Mouse (Mus musculus) forebrain, embryonic 11.5 days (tissue): ENCODE data around the gene Wdr1. TPM values are rescaled to one million over a fixed set of nuclear protein-coding genes. Genes with fewer than 3 reads are reported as not detected.

ENCODE experiments used
- ATAC-seq: fragments of 200-750 bp; cut with Nextera tagmentation; replicated peaks from 2 replicates; pipeline ENCODE4 v1.8.0; 2017; ENCODE audit warnings: moderate TSS enrichment; ENCODE audit not compliant: low FRiP score
- DNase-seq: peaks from one replicate; pipeline ENCODE4 v3.0.0-alpha.2; 2017; ENCODE audit warnings: low spot score
- H3K27ac ChIP-seq: fragments of 300-500 bp; sonication (generic); 2 replicates; pipeline ENCODE4 v1.5.1; 2014; ENCODE audit warnings: low read depth, low read length
- H3K27me3 ChIP-seq: fragments of 300-500 bp; sonication (generic); 2 replicates; pipeline ENCODE4 v1.6.1; 2014; ENCODE audit warnings: mild to moderate bottlenecking, low read length, mixed read lengths; ENCODE audit not compliant: control insufficient read depth, insufficient read depth
- H3K36me3 ChIP-seq: fragments of 300-500 bp; sonication (generic); 2 replicates; pipeline ENCODE4 v1.6.1; 2014; ENCODE audit warnings: mild to moderate bottlenecking, low read length, moderate library complexity, mixed read lengths; ENCODE audit not compliant: control insufficient read depth, insufficient read depth
- H3K4me1 ChIP-seq: fragments of 300-500 bp; sonication (generic); replicated peaks from 2 replicates; pipeline ENCODE4 v1.6.1; 2014; ENCODE audit warnings: low read length, mixed read lengths; ENCODE audit not compliant: control insufficient read depth, insufficient read depth
- H3K4me2 ChIP-seq: fragments of 300-500 bp; sonication (generic); 2 replicates; pipeline ENCODE4 v1.6.1; 2014; ENCODE audit warnings: low read depth, mild to moderate bottlenecking, low read length, moderate library complexity, mixed read lengths; ENCODE audit not compliant: severe bottlenecking
- H3K4me3 ChIP-seq: fragments of 300-500 bp; sonication (generic); 2 replicates; pipeline ENCODE4 v1.5.1; 2014; ENCODE audit warnings: low read depth, low read length
- H3K9ac ChIP-seq: fragments of 300-500 bp; sonication (generic); 2 replicates; pipeline ENCODE4 v1.6.1; 2014; ENCODE audit warnings: low read length
- H3K9me3 ChIP-seq: fragments of 300-500 bp; sonication (generic); 2 replicates; pipeline ENCODE4 v1.6.1; 2016; ENCODE audit warnings: low read length, mixed read lengths; ENCODE audit not compliant: control insufficient read depth
- WGBS: fragments of 180-500 bp; shearing (Covaris S2); extraction: QIAGEN DNeasy Blood & Tissue Kit; methylation state at CpG from one replicate; pipeline ENCODE4 v1.1.7; 2014; 5-methylcytosine and 5-hydroxymethylcytosine counted together
- polyA plus RNA-seq: library from polyadenylated mRNA; unstranded; fragments of >200 nt; fragmentation: Nextera tagmentation; extraction: Ambion mirVana; gene quantifications from 2 replicates; pipeline ENCODE4 v1.2.1, GENCODE M21; 2014

Wdr1 gene
- polyA plus RNA-seq, 1 experiment from 2014 or later, result 157 TPM

DNA sequence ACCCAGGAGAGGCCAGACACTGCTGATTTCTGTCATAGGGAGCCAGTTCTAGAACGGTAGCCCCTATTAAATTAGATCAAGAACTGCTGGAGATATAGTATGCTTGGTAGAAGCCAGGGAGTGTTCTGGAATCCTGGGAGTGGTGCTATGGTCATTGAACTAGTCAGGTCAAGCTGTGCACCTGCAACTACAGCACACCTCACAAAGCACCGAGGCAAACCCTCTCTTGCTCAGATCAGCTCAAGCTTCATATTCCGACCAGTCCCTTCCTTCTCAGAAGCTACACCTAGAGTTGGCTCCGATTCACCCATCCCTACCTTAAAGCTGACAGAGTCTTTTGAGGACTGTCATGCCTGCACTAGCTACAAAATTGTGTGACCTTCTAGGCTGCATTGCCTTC is 9.5 kb downstream of the Wdr1 start:
- H3K4me2 ChIP-seq, result no peak overlapping the region
- 95% methylated on average over 4 of the region's 4 CpGs for WGBS
- no peak for DNase-seq
- no peaks in the 10 kb centered on the region for H3K27me3 ChIP-seq
- no peak overlapping the region for H3K9ac ChIP-seq
- ATAC-seq, result no peak
- H3K9me3 ChIP-seq, result no peaks in the 10 kb centered on the region
- H3K4me1 ChIP-seq, result no peaks in the 10 kb centered on the region
- no peaks in the 10 kb centered on the region; the same call in 1 of the 2 replicates for H3K36me3 ChIP-seq
- H3K4me3 ChIP-seq, result no peak overlapping the region
- H3K27ac ChIP-seq, result no peak overlapping the region

GRCm38 (mm10) chr5:38552615-38553014 is 10.4 kb downstream of the Wdr1 start:
- no peaks in the 10 kb centered on the region; the same call in 1 of the 2 replicates for H3K36me3 ChIP-seq

GRCm38 (mm10) chr5:38550221-38550768 is 12.7 kb downstream of the Wdr1 start:
- Histone ChIP-seq H3K27me3 (no peaks in the 10 kb centered on the region), H3K27ac (no peak overlapping the region), H3K4me3 (no peak overlapping the region), H3K9ac (no peak overlapping the region), H3K36me3 (peaks cover 4% of the 10 kb centered on the region), H3K4me2 (no peak overlapping the region), H3K4me1 (no peaks in the 10 kb centered on the region), H3K9me3 (no peaks in the 10 kb centered on the region)
- no peak for DNase-seq
- ATAC-seq, result no peak
- WGBS, result 88% methylated on average over 1 of the region's 1 CpGs

More at GRCm38 (mm10) chr5:38552615-38553014, 10.4 kb downstream of the Wdr1 start:
- H3K9me3 ChIP-seq, result no peaks in the 10 kb centered on the region
- ATAC-seq, result no peak
- WGBS, result 88% methylated on average over 3 of the region's 3 CpGs
- H3K4me1 ChIP-seq, result no peaks in the 10 kb centered on the region
- no peak for DNase-seq
- no peaks in the 10 kb centered on the region for H3K27me3 ChIP-seq
- no peak overlapping the region for H3K4me3 ChIP-seq
- no peak overlapping the region for H3K4me2 ChIP-seq
- H3K9ac ChIP-seq, result no peak overlapping the region
- no peak overlapping the region for H3K27ac ChIP-seq

DNA sequence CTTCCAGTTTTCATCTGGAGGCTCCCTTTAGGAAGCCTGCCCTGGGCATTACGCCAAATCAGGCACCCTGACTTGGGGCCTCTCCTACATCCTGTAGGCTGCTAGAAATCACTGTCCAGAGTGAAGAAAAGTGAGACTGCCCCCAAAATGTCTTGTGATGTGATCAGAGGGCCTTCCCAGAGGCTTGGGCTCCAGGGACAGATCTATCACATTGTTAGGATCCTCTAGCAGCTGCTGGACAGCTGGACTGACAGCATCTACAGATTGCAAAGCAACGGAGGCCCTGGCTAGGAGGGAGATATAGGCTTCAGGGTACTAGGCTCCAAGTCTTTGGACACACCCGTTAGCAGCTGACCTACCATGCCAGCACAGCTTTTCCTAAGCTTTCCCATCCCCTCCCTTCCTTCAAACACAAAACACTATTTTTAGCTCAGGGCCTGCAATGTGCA is 13.5 kb downstream of the Wdr1 start:
- Histone ChIP-seq H3K36me3 (peaks cover 9% of the 10 kb centered on the region), H3K27ac (no peak overlapping the region), H3K4me3 (no peak overlapping the region), H3K9me3 (no peaks in the 10 kb centered on the region), H3K27me3 (no peaks in the 10 kb centered on the region), H3K9ac (no peak overlapping the region), H3K4me1 (no peaks in the 10 kb centered on the region), H3K4me2 (no peak overlapping the region)
- ATAC-seq (no peak), DNase-seq (no peak)
- 92% methylated on average over 3 of the region's 3 CpGs for WGBS

- H3K4me2 ChIP-seq, result no peak overlapping the region
- 78% methylated on average over 6 of the region's 6 CpGs for WGBS
- H3K4me3 ChIP-seq, result no peak overlapping the region
- no peaks in the 10 kb centered on the region for H3K4me1 ChIP-seq
- no peak overlapping the region for H3K27ac ChIP-seq
- H3K9me3 ChIP-seq, result no peaks in the 10 kb centered on the region
- no peaks in the 10 kb centered on the region for H3K27me3 ChIP-seq
- peaks cover 10% of the 10 kb centered on the region for H3K36me3 ChIP-seq
- DNase-seq (no peak), ATAC-seq (no peak)
- H3K9ac ChIP-seq, result no peak overlapping the region
Measured at GRCm38 (mm10) chr5:38547375-38547774, 15.6 kb downstream of the Wdr1 start.

DNA sequence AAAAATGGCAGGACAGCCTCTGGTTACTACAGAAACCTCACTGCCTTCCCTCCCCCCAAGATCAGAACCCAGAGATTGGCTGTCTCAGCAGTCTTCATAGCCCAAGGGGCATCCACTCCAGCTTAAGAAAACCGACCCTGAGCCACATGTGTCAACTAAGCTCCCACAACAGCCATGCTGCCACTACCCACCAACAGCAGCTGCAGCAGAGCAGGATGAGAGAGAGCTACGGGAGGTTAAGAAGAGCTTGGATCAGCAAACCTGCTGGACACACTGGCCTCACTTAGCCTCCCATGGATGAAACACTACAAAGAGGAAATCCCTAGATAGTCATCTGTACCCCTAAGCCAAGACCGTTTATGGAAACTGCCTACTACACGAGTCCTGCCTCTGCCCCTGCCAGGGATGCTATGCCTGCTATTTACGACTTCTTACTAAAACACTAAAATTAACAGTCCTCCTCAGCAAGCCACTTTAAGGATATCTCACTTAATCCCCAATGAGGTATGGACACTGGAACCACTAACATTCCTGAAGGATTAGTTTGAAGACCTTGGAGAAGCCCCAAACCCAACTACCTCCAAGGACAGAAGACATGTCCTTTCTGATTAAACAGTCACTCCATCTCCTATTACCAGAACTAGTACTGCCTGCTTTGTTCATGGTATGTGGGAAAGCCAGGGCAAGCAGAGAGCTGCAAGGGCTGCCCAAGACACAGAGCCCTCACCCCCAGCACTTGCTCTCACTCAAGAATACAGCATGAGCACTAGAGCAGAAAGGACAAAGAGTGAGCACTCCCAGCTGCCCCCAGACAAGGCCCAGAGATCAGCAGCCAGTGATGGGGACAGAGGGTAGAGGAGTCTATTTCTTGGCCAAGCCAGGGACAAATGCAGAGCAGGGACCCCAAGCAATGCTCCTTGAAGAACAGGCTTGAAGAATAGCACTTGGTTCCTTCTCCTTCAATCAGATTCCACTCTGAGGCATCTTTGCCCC is 18.3 kb downstream of the Wdr1 start:
- H3K4me1 ChIP-seq, result no peaks in the 10 kb centered on the region
- WGBS, result 87% methylated on average over 5 of the region's 5 CpGs
- no peaks in the 10 kb centered on the region for H3K9me3 ChIP-seq
- H3K27me3 ChIP-seq, result no peaks in the 10 kb centered on the region
- peaks cover 14% of the 10 kb centered on the region for H3K36me3 ChIP-seq
- no peak overlapping the region for H3K9ac ChIP-seq
- H3K4me3 ChIP-seq, result no peak overlapping the region
- H3K27ac ChIP-seq, result no peak overlapping the region
- no peak overlapping the region for H3K4me2 ChIP-seq
- DNase-seq, result no peak
- no peak for ATAC-seq

DNA sequence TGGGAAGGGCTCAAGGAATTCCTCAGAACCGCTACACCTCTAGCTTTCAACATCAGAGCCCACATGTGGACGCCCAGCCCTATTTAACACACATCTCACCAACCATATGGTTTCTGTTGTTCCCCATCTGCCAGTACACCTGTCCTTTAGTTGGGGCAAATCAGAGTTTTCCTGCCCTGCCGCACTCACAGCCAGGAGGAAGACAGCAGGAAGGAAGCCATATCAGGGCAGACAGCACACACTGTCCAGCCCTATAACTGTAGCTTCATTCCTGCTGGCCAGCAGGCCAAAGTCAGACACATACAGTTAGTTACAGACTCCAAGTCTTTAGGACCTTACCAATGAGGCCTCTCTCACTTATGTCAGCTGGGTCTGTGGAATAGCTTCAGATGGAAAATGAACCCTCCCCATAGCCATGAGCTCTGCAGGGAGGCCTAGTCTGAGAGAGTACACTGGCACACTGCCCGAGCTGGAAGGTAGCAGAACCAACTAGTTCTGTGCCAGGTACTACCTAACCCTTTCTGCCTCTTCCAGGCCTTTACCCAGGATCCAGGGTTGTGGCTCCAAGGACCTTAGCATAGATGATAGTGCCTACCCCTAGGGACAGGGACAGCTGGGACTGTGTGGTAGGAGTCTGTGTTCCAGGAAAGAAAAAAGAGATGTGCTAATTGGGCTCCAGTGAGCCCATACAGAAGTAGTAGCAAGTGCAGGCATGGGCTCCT is 19.4 kb downstream of the Wdr1 start:
- ATAC-seq, result no peak
- peaks cover 17% of the 10 kb centered on the region for H3K36me3 ChIP-seq
- H3K9me3 ChIP-seq, result no peaks in the 10 kb centered on the region
- no peak overlapping the region for H3K4me3 ChIP-seq
- H3K4me2 ChIP-seq, result no peak overlapping the region
- no peaks in the 10 kb centered on the region for H3K4me1 ChIP-seq
- no peak overlapping the region for H3K27ac ChIP-seq
- DNase-seq, result no peak
- no peaks in the 10 kb centered on the region for H3K27me3 ChIP-seq
- 92% methylated on average over 4 of the region's 4 CpGs for WGBS
- no peak overlapping the region for H3K9ac ChIP-seq

- no peaks in the 10 kb centered on the region for H3K9me3 ChIP-seq
- DNase-seq (no peak), ATAC-seq (no peak)
- H3K4me2 ChIP-seq, result no peak overlapping the region
- H3K4me3 ChIP-seq, result no peak overlapping the region
- peaks cover 20% of the 10 kb centered on the region for H3K36me3 ChIP-seq
- H3K27me3 ChIP-seq, result no peaks in the 10 kb centered on the region
- no peaks in the 10 kb centered on the region for H3K4me1 ChIP-seq
- no peak overlapping the region for H3K9ac ChIP-seq
- no peak overlapping the region for H3K27ac ChIP-seq
- whole genome bisulfite sequencing, result 92% methylated on average over 3 of the region's 3 CpGs
Measured at GRCm38 (mm10) chr5:38541728-38542127, 21.3 kb downstream of the Wdr1 start.
